Mouse (Mus musculus) layer of hippocampus, adult 8-10 months (tissue): Measurements from ENCODE around the gene Elk3. TPM values are rescaled to one million over a fixed set of nuclear protein-coding genes. Genes with fewer than 3 reads are reported as not detected.
"Not testable (repeated sequence)": the region's sequence is repeated elsewhere in the genome, so short reads cannot be mapped to it uniquely, and the experiment has no call there.

ENCODE experiments used
- DNase-seq, 2 experiments: peaks; one replicate each; pipeline ENCODE4 v3.0.0; 2022; ENCODE audit warnings: low spot score in 2 of 2
- total RNA-seq, 4 experiments: library from RNA; stranded (reverse); gene quantifications; 2 replicates each; pipeline ENCODE4 v1.2.4; 2022

The Elk3 gene
- 10 to 100 TPM in 2 of 4 experiments, 1 to 10 TPM in 2; 7.5 to 18.4 (median 12.0) TPM for total RNA-seq

DNA sequence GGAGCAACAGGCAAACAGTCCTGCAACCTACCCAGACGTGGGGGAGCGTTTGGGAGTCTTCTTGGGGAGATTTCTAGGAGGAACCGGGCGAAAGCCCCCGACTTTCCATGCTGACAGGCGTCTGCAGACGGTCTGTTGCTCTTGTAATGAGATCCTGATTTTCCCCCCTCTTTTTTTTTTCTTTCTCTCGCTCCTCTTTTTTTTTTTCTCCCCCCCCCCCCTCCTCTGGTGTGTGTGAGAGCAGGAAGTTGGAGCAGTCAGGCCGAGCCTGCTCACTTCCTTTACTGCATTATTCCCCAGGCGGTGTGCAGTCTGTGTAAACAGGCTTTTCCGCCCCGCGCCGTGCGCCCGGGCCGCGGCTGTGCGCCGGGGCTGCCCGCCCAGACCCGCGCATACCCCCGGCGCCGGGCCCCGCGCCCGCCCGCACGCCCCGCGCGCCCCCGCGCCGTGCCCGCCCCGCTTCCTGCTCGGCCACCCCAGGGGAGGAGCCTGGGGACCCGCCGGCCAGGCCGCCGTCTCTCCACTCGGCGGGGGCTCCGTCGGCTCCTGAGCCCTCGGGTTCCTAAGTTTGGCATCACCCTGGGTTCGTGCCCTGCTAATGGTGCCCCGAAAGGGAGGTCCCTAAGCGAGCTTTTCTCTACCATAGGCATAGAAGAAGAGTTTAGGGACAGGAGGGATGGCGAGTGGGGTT, at the start of gene Elk3:
Elk3 (minus strand) TSS at position 415 of the 691 bp plus-strand sequence.
- no peak for DNase-seq

DNA sequence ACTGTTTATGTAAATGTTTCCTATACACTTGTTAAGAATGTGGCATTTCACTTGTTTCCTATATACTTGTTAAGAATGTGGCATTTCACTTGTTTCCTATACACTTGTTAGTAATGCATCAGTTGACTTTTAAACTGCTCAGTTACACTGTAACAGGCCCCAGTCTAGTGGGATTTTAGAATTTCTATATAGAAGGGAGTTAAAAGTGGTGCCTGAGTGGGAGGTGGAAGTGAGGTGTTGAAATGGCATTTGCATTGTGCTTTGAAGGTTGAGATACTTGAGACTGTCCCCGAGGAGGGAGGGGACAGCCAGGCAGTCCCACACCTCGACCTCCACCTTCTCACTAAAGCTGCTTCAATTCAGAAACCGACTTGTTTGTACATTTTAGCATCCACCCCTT, 49.7 kb upstream of the Elk3 start:
- DNase-seq = no peak

DNA sequence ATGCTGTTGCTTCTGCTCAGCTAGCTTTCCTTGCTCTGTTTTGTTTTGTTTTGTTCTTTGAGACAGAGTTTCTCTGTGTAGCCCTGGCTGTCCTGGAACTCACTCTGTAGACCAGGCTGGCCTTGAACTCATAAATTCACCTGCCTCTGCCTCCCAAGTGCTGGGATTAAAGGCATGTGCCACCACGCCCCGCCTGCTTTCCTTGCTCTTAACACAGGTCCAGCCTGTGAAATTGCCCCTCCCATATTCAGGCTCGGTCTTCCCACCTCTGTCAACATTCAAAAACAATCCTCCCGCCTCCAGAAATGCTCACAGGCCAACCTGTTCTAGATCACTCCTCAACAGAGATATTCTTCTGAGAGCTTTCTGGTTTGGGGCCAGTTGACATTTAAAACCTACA, 49.3 kb upstream of the Elk3 start:
- DNase-seq = not testable (repeated sequence)

DNA sequence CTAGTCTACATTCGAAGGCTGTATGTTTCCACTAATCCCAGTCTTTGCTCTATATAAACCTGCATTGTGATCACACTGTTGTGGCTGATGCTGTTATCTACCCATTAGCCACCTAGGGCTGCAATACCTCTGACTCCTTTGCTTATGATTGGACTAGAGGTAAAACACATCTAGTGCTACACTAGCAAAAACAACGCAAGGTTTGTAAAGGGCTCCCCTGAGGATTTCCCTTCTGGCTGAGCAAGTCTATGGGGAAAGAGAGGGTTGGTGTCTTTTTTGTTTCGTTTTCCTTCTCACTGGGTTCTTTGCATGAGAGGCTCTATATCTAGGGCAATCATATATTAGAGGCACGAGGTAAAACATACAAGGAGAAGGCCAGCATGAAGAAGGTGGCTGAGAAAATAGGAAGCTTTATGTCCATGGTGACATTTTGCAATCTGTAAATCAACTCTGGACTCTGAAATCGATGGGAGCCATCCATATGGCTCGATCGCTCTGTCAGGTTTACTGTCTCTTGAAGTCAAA, 48.5 kb upstream of the Elk3 start:
- DNase-seq = no peak

DNA sequence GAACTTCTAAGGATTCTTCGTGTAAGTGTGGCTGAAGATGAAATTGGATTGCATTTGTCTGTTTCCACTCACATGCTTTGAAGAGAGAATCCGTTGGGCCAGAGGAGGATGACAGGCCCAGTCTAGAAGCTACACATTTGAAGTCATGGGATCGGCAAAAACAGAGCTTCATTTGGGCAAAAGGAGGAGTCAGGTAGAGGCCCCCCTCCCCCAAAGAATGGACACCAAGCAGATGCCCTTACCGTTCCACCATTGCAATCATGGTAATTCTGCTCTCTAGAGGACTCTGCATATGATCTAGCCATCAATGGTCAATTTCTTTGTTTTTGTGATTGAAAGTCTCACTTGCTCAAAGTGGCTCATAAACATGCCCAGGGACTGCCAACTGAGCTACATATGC, 47.9 kb upstream of the Elk3 start:
- DNase-seq = no peak

DNA sequence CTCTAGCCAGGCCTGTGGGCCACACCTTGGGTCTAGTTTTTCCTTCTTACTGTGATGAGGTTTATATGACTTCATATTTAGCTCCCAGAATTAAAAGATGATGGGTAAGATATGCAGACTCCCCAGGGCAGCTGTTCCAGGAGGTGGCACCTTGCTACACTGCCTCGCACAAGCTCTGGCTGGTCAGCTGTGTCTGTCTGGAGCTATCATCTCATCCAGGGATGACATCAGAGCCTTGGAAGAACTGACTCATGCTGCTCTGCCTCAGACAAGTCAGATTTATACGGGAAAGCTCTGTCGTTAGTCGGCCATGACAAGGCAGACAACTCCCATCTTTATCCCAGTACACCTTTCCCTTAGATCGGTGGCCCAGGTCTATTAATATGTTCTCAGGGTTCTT, 46.2 kb upstream of the Elk3 start:
- DNase-seq = no peak

DNA sequence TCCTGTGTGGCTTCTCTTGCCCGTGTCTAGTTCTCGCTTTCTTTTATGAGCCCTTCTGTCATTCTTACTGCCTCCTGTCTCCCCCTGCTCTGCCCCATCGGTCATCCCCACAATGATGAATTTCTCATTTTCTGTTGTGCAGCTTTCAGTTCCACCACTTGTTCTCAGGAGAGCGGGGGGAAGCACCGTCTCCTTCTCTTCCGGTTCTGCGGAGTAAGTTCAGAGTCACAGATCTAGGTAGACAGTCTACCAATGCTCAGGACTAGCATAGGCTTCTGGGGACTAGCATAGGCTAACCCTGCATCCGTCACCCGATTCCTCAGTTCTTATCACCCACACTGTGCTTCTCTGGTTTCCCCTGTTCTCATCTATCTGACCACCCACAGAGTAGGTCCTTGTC, 45.2 kb upstream of the Elk3 start:
- no peak for DNase-seq

DNA sequence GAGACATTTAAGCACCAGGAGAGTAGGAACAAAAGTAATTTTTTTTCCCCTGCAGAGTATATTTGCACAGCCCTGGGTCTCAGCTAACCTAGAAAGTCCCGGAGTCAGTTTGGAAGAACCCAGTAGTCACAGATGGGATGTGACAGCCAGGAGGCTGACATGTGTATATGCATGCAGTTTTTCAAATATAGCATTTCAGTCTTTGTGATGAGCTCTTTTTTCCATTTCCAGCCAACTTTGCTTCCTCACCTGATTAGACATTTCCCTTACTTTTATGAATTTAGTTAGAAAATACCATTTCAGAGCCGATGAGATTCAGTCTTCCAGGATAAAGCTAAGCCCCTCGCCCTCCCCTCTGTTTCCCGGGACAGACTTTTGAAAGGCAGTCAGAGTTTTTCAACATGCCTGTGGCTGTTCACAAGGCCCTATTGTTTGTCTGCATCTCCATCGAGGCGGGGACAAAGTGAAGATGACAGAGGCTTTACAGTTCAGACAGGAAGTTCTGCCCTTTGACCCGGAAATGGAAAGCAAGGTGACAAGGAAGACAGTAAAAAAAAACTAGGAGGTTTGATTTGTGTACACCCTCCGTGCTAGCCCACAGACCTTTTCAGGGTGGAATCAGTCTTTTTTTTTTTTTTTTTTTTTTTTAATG, 44.5 kb upstream of the Elk3 start:
- no peak for DNase-seq

DNA sequence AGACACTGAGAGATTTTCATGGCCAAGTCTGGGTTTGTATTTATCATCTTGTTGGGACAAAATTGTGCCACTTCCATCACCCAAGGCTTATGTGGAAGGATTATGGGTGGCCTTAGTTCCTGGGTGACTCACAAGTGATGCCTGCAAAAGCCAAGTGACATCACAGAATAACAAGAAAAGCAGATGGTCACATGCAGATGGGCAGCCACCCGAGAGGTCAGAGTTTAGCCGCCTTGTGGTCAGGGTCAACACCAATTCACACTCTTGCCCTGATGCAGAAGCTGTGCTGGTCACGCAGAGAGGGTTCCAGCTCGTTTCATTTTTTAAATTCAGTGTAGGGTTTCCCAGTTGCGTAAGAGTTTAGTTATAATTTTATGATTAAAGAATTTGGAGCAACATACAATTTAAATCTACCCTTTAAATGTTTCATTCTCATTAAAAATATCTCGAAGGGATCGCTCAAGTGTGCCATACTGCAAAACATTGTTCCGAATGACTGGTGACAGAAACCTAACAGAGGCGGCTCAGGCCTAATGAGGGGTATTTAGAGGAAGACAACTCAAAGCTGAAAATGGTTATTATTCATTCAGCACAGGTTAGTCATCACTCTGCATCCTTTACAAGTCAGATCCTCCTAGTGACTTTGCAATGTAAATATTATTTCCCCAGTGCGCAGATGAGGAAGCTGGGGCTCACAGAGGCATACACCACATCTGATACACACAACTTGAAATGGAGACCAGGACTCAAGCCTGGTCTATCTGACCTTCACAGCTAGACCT, 42.8 kb upstream of the Elk3 start:
- no peak for DNase-seq

DNA sequence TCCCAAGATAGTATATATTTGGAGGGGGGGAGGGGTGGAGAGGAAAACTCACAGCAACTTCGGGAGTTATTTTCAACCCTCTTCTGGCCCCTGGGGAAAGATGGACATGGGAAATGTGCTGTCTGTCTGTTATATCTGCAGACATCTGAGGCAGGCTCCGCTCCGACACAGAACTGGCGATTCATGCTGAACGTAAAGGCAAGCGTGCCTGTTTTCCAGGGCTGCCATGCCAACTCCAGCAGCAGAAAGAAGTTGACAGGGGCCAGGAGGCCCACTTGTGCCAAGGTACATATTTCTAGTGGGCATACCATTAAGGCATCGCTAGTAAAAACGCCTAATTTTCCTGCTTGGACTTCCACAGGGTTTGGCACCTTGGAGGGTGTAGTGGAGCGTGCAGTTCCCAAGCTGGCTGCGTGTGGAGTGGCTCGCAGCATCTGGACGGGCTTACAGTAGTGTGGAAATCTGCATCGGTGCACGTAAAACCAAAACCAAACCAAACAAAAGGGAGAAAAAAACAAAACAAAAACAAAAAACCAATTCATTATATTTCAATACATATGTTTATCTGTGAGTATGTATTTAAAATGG, 37.1 kb upstream of the Elk3 start:
- no peak for DNase-seq

DNA sequence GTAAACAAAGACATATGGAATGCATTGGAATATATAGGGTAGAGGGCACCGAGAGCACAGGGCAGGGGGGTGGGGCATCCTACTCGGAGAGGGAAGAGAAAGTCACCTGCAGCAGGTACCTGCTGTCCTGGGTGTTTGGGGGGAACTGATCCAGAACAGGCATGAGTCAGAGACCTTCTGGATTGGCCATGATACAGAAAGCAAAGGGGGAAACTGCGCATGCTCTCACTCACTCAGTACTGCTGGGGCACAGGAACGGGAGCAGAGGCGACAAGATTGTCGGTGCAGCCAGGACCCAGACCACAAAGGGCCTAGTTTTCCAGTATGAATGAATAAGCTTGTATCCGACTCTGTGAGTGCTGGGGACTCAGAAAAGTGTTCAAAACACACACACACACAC, 36.5 kb upstream of the Elk3 start:
- DNase-seq = no peak

DNA sequence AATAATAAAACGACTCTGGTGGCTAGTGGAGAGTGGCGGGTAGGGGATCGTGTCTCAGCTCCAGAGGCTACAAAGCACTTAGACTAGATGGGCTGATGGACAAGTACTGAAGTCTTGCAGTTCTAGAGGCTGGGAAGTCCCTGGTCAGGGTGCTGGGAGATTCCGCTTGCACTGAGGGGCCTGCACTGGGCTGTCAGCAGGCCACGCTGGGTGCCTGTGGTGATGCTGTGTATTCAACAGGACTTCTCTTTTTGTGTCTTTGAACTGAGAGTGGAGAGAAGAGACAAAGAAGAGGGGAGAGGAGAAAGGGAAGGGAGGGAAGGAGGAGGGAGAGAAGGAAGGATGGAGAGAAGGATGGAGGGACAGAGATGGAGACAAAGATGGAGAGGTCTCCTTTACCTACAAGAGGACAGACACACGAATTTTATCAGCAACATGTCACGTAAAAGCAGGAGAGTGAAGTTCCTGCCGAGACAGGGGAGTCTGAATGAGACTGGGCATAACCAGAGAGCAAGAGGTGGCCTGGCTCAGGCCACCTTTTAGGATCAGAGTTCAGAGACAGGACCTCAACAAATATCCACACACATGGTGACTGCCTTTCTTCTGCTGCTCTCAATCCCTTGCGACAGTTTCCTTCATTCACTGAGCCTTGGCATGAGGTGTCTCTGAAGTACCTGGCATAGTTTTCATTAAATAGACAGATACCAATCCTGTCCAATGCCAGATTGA, 35.4 kb upstream of the Elk3 start:
- DNase-seq = no peak

DNA sequence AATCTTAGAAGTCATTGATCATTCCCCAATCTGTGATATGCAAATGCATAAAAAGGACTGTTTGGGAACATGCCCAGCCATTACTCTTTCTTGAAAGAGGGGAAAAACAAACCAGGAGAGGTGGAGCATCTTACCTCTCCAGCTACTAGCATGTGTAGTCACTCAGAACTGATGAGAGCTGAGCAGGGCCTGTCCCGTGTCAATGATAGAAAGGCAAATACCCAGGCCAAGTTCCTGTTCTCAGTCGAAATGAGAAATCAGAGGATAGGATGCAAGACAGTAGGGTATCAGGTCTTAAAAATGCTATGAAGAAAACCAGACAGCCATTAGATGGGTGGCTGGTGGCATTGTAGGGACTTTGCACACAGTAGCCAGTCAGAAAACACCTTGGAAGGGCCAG, 34.6 kb upstream of the Elk3 start:
- no peak for DNase-seq

DNA sequence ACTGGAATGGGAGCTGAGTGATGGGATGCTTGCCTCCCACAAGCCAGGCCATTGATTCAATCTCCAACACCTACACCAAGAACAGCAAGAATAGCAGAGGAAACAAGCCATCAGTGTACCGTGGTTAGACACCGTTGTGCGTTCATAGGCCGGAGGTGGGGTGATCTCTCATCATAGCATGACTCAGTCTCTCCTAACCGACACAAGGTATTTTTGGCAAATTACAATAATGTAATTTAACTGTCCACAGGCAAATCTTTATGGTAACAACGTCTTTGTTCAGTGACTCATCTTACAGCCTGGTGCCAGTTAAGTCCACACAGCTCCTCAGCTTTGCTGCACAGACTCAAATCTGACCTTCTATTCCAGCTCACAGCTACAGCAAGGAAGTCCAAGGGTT, 32.5 kb upstream of the Elk3 start:
- DNase-seq = no peak

DNA sequence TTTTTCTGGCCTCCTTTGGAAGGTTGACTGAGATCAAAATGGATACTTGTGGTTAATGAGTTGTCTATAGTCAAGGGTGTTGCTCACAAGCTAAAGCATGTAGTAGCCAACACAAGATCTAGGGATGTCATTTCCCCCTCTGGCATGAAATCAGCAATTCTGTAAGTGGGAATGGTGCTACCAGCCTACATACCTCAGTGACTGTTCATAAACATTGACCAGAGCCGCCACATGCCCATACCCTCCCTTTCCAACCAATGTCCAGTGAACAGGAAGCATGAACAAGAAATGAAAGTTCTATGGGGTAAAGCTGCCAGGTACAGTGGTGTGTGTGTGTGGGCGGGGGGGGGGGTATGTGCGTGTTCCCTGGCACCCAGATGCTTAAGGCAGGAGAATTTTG, 32.1 kb upstream of the Elk3 start:
- DNase-seq = no peak

DNA sequence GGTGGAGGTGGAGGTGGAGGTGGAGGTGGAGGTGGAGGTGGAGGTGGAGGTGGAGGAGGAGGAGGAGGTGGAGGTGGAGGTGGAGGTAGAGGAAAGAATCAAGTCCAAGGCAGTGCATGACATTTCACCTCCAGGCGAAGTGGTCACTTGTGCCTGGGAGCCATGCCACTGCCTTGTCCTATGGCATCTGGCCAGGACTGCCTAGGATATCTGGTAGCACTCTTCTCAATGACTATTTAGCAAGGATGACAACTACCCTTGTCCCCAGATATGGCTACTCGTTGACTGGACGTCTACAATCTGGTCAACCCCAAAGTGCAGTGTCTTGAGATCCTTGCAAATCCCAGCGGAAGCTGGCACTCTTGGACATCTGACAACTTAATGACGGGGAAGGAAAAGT, 27.6 kb upstream of the Elk3 start:
- DNase-seq = no peak

DNA sequence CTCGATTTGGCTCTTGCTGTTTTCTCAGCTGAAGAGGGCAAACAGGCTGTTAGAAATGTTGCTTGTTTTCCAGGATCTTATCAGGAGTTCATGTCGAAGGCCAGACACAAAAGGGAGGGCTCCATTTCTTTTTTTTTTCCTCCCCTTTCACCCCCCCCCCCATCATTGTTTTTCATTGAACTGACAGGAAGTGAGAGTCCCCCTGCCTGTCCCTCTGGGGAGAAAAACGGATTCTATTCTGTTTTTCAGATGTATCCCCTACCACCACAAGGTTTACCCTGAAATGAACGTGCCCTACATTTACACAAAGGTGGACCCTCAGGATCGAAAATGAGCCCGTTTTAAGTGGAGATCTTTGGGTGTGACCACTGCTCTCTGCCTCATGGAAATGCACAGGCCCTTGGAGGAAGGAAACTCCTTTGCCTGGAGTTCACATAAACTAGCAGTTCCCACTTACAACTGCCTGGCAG, 25.6 kb upstream of the Elk3 start:
- no peak for DNase-seq

DNA sequence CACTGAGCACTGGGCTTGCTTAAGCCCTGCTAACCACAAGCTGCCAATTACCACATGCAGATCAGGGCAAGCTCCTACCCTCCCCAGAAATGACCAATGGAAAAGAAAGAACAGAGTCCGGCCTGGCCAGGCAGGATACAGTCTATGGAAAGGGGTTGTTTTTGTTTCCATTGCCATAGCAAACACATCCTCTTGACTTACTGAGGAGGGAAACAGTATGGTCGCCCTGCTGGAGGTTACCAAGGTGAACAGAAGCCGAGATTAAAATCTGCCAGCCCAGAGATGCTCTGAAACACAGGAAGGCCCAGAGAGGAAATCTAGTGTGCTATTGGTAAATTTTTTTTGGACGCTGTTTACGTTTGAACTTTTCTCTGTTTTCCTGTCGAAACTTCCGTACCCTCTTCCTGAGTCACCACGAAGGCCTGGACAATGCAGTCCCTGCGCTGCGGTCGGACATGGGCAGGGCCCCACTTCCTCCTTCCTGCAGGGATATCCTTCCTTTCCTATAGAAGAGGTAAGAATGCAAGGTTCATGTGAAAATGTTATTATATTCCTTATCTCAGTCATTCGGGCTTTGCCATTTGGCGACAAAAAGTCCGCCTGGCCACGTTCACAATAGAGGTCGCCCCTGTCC, 25.0 kb upstream of the Elk3 start:
- no peak for DNase-seq

DNA sequence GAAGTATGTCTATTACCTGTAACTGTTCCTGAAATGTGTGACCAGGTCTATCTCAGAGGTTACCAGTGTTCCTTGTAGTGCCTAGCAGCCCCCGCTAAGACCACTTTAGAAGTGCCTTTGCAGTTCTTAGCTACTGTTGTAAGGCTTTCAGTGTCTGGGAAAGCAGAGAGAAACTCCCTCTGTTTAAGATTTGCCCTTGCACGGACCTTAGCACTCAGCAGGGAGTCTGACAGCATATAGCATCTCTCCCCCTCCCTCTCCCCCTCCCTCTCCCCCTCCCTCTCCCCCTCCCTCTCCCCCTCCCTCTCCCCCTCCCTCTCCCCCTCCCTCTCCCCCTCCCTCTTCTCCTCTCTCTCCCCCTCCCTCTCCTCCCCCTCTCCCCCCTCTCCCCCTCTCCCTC, 24.1 kb upstream of the Elk3 start:
- DNase-seq = no peak

DNA sequence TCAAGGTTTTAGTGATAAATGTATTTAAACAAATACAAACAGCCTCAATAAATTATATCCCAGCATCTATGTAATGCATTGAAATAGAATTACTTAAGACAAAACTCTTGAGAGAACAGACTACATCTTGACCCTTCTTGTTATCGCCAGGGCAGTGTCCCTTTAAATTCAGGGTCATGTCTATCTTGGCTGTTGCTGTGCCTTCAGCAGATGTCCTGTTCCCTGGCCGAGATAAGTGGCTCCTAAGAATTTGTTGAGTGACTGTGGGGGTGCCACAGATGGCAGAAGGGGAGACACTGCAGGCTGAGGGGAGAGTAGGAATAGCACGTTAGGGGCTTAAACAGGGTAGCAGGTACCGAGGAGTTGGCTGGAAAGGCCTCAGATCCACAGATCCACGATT, 22.3 kb upstream of the Elk3 start:
- DNase-seq = no peak
